Mouse (Mus musculus) erythroblast, embryonic 14.5 days (primary cell): ENCODE results near the gene Ctsf. TPM values are rescaled to one million over a fixed set of nuclear protein-coding genes. Genes with fewer than 3 reads are reported as not detected.
"Not testable (repeated sequence)": the region's sequence is repeated elsewhere in the genome, so short reads cannot be mapped to it uniquely, and the experiment has no call there.

Experiments used
- H3K27me3 ChIP-seq: 2 replicates; pipeline ENCODE4 v1.6.1; 2012; ENCODE audit warnings: inconsistent platforms; ENCODE audit not compliant: control insufficient read depth
- H3K36me3 ChIP-seq: 2 replicates; pipeline ENCODE4 v1.6.1; 2012; ENCODE audit warnings: mild to moderate bottlenecking, inconsistent platforms; ENCODE audit not compliant: control insufficient read depth
- H3K4me1 ChIP-seq: 2 replicates; pipeline ENCODE4 v1.6.1; 2012; ENCODE audit warnings: inconsistent platforms; ENCODE audit not compliant: control insufficient read depth
- H3K4me3 ChIP-seq: replicated peaks from 2 replicates; pipeline ENCODE3; 2012; ENCODE audit warnings: moderate library complexity, mild to moderate bottlenecking, inconsistent platforms
- H3K9me3 ChIP-seq: 2 replicates; pipeline ENCODE4 v1.6.1; 2012; ENCODE audit warnings: low read length, inconsistent platforms, mixed read lengths; ENCODE audit not compliant: control insufficient read depth
- GATA1 ChIP-seq: IDR thresholded peaks from 2 replicates; pipeline ENCODE4 v1.6.1; 2012; ENCODE audit warnings: low read length, inconsistent platforms, mixed read lengths
- TAL1 ChIP-seq: IDR thresholded peaks from 3 replicates; pipeline ENCODE4 v1.6.1; 2012; ENCODE audit warnings: low read length, inconsistent platforms, mixed read lengths
- polyA plus RNA-seq: library from polyadenylated mRNA; stranded (reverse); fragments of >175 nt; gene quantifications from 2 replicates; pipeline ENCODE4 v1.2.3, GENCODE M21; 2012

Ctsf gene
- polyA plus RNA-seq, 1 experiment: 15.6 TPM

DNA sequence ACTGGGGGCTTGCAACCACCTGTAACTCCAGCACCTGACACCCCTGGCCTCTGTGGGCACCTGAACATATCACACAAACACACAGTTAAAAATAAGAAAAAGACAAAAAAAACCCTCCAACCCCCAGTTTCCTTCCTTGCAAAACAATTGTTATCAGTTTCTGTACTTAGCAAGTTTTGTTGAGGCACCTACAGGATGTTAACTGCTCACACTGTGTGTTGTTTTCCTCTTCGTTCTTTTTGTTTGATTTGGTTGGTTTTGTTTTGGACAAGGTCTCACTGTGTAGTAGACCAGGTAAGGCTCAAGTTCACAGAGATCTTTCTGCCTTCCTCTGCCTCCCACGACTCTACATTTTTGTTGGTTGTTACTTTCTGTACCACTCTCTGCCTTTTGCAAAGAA lies 12.3 kb upstream of the Ctsf start:
- Histone ChIP-seq H3K4me1 (peaks cover 51% of the 10 kb centered on the region), H3K27me3 (peaks cover 61% of the 10 kb centered on the region), H3K9me3 (no peaks in the 10 kb centered on the region), H3K4me3 (no peak overlapping the region), H3K36me3 (peaks cover 2% of the 10 kb centered on the region)
- TF ChIP-seq TAL1 (no peak), GATA1 (no peak)

- Histone ChIP-seq H3K27me3 (peaks cover 74% of the 10 kb centered on the region), H3K4me1 (peaks cover 18% of the 10 kb centered on the region), H3K9me3 (no peaks in the 10 kb centered on the region), H3K36me3 (no peaks in the 10 kb centered on the region), H3K4me3 (no peak overlapping the region)
- TF ChIP-seq GATA1 (no peak), TAL1 (no peak)
Measured at GRCm38 (mm10) chr19:4845846-4846245, 9.1 kb upstream of the Ctsf start.

DNA sequence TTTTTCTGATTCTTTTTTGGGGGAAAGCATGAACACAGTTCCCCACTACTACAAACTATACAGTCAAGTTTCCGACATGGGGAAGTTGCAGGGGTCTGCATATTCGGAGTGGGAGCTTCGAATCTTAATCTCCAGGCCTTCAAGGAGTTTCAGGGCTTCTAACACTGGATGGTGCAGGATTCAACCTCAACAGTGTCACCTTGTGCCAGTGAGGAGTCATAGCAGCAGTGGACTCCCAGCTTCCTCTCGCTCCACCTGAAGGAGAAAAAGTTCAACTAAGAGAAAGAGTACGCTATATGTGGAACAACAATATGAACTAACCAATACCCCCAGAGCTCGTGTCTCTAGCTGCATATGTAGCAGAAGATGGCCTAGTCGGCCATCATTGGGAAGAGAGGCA lies 7.4 kb upstream of the Ctsf start:
- H3K9me3 ChIP-seq: no peaks in the 10 kb centered on the region
- no peak overlapping the region for H3K4me3 ChIP-seq
- H3K4me1 ChIP-seq: peaks cover 10% of the 10 kb centered on the region
- H3K36me3 ChIP-seq: no peaks in the 10 kb centered on the region
- TF ChIP-seq GATA1 (no peak), TAL1 (no peak)
- peaks cover 73% of the 10 kb centered on the region for H3K27me3 ChIP-seq

DNA sequence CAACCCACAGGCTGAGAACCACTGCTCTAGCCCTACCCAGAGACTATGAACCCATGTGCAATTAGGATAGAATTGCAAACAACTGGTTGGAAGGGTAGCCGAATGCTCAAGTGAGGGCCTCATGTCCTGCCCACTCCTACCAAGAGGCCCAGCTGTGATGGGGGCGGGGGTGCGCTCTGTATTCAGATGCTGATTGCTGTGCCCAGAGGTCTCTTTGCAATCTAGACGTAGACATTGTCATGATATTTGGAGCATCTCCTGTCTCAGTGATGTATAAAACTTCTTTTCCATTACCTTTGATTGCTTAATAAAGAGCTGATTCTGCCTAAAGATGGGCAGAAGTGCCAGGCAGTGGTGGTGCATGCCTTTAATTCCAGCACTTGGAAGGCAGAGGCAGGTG lies 5.1 kb upstream of the Ctsf start:
- Histone ChIP-seq H3K9me3 (peaks cover 2% of the 10 kb centered on the region; the same call in 1 of the 2 replicates), H3K36me3 (no peaks in the 10 kb centered on the region), H3K27me3 (peaks cover 81% of the 10 kb centered on the region), H3K4me1 (peaks cover 16% of the 10 kb centered on the region), H3K4me3 (no peak overlapping the region)
- TF ChIP-seq GATA1 (no peak), TAL1 (no peak)

- peaks cover 85% of the 10 kb centered on the region for H3K27me3 ChIP-seq
- H3K9me3 ChIP-seq: peaks cover 2% of the 10 kb centered on the region; the same call in 1 of the 2 replicates
- TF ChIP-seq GATA1 (no peak), TAL1 (no peak)
Measured at GRCm38 (mm10) chr19:4850281-4850680, 4.6 kb upstream of the Ctsf start.

GRCm38 (mm10) chr19:4855470-4855820 lies 515 bp downstream of the Ctsf start:
- peaks cover 64% of the 10 kb centered on the region for H3K27me3 ChIP-seq
- H3K4me3 ChIP-seq: peak overlapping the region; percentile 66

More at GRCm38 (mm10) chr19:4850281-4850680, 4.6 kb upstream of the Ctsf start:
- no peaks in the 10 kb centered on the region for H3K36me3 ChIP-seq
- H3K4me1 ChIP-seq: peaks cover 19% of the 10 kb centered on the region
- H3K4me3 ChIP-seq: no peak overlapping the region

GRCm38 (mm10) chr19:4855951-4856350 lies 1.0 kb downstream of the Ctsf start:
- Histone ChIP-seq H3K4me1 (peaks cover 66% of the 10 kb centered on the region), H3K9me3 (peaks cover 5% of the 10 kb centered on the region; the same call in 1 of the 2 replicates), H3K4me3 (peak overlapping the region; percentile 66), H3K27me3 (peaks cover 59% of the 10 kb centered on the region), H3K36me3 (peaks cover 46% of the 10 kb centered on the region)
- TF ChIP-seq TAL1 (no peak), GATA1 (no peak)

More at GRCm38 (mm10) chr19:4855470-4855820, 515 bp downstream of the Ctsf start:
- peaks cover 41% of the 10 kb centered on the region for H3K36me3 ChIP-seq
- H3K9me3 ChIP-seq: peaks cover 5% of the 10 kb centered on the region; the same call in 1 of the 2 replicates
- TF ChIP-seq GATA1 (no peak), TAL1 (no peak)
- peaks cover 61% of the 10 kb centered on the region for H3K4me1 ChIP-seq

DNA sequence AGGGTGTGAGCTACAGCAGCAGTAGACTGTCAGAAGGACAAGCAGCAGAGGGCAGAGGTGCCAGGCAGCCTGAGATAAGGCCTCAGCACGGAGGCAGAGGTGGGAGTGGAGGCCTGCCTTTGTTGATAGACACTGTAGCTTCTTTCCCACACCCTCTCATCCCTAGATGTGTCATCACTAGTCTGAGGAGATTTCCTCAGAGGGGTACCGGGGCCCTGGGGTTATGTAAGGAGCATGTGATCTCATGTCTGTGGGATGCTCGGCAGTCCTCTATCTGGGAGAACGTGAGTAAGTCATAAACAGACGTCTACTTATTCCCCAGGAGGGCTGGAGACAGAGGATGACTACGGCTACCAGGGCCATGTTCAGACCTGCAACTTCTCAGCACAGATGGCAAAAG lies 4.2 kb downstream of the Ctsf start:
- H3K36me3 ChIP-seq: peaks cover 67% of the 10 kb centered on the region
- TF ChIP-seq GATA1 (peak; percentile 97), TAL1 (peak; percentile 98)
- peak overlapping the region; percentile 67 for H3K4me3 ChIP-seq
- H3K4me1 ChIP-seq: peaks cover 86% of the 10 kb centered on the region
- H3K9me3 ChIP-seq: peaks cover 7% of the 10 kb centered on the region
- peaks cover 55% of the 10 kb centered on the region for H3K27me3 ChIP-seq

DNA sequence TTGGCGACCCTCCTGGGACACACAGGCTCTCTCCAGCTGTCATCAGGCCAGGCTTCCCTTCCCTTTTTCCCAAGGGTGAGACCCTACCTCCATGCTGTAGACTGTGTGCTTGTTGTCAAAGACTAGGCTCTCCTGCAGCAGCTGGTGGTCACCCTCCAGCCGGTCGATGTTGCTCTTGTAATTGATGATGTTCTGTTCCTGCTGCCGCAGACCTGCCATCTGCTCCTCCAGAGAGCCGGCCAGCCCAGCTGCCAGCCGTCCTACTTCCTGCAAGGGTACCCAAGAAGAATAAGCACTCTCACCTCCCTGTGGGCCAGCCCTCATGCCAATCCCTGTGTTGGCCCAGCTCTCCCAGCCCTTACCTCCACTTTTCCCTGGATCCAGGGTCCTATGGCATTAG lies 8.1 kb downstream of the Ctsf start:
- Histone ChIP-seq H3K4me1 (peaks cover 71% of the 10 kb centered on the region), H3K36me3 (peaks cover 46% of the 10 kb centered on the region), H3K9me3 (peaks cover 4% of the 10 kb centered on the region), H3K27me3 (peaks cover 64% of the 10 kb centered on the region), H3K4me3 (no peak overlapping the region)
- TF ChIP-seq GATA1 (no peak), TAL1 (no peak)

- Histone ChIP-seq H3K4me1 (peaks cover 61% of the 10 kb centered on the region), H3K27me3 (peaks cover 76% of the 10 kb centered on the region), H3K4me3 (no peak overlapping the region), H3K9me3 (peaks cover 4% of the 10 kb centered on the region), H3K36me3 (peaks cover 29% of the 10 kb centered on the region)
- TF ChIP-seq GATA1 (no peak), TAL1 (no peak)
Measured at GRCm38 (mm10) chr19:4865147-4865546, 10.2 kb downstream of the Ctsf start.

DNA sequence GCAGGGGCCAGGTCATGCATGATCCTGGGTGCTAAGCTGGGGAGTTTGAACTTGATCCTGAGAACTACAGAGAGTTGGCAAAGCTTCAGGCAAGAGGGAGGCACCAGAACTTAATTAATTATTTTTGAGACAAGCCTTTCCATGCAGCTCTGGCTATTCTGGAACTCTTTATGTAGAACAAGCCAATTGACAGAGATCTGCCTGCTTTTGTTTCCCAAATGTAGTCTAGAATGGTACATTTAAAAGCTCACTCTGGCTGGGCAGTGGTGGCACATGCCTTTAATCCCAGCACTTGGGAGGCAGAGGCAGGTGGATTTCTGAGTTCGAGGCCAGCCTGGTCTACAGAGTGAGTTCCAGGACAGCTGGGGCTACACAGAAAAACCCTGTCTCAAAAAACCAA lies 19.7 kb downstream of the Ctsf start:
- H3K4me3 ChIP-seq, H3K9me3 ChIP-seq, H3K36me3 ChIP-seq: not testable (repeated sequence)
- H3K4me1 ChIP-seq: peaks cover 36% of the 10 kb centered on the region
- H3K27me3 ChIP-seq: peaks cover 51% of the 10 kb centered on the region
